Mouse (Mus musculus): Measurements from ENCODE around the gene Slc35a2.
A peak's percentile ranks its signal among the peaks of the same experiment; 100 is the strongest.
"Not testable (repeated sequence)": the region's sequence is repeated elsewhere in the genome, so short reads cannot be mapped to it uniquely, and the experiment has no call there.

Gene Slc35a2

DNA sequence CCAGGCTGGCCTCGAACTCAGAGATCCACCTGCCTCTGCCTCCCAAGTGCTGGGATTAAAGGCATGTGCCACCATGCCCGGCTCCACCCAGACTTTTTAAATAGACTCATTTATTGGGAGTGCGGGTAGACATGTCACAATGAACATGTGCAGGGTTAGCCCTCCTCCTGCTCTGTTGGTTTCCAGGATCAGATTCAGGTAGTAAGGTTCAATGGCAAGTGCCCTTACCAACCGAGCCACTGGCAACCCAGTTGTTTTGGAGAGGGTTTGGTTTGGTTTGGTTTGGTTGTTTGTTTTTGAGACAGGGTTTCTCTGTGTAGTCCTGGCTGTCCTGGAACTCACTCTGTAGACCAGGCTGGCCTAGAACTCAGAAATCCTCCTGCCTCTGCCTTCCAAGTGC is 25.4 kb downstream of the Slc35a2 start, which contains the start of gene Gm10490:
Gene Gm10490, plus strand, starts transcription at position 301 of the 400 bp plus-strand sequence.
- not testable (repeated sequence) for DNase-seq

DNA sequence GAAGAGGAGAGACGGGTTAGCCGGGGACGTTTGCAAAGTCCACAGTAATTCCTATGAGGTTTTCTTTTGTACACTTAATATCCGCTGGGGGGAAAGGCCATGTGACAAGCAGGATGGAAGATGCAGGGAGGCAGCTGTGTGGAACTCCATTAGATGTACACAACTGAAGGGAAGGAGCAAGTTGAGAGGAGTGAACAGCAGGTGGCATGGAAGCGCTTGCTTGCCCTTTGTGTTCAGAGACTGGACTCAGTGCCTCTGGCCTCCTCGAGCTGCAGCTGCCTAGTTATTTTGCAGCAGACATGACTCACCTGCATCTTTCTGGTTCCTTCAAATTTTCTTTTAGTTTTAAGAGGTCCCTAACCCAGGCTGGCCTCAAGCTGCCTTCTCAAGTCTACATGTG is 26.6 kb downstream of the Slc35a2 start:
- no peak for DNase-seq

DNA sequence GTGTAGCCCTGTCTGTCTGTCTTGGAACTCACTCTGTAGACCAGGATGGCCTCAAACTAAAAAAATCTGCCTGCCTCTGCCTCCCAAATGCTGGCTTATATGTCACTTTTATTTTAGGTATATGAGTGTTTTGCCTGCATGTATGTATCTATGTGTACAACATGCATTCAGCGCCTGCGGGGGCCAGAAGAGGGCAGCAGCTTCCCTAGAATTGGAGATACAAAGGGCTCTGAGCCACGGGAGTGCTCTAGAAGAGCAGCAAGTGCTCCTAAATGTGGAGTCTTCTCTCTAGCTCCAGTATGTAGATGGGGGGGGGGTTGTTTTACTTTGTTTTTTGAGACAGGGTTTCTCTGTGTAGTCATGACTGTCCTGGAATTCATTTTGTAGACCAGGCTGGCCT is 31.8 kb downstream of the Slc35a2 start:
- DNase-seq: peak; percentile 28 to 52

DNA sequence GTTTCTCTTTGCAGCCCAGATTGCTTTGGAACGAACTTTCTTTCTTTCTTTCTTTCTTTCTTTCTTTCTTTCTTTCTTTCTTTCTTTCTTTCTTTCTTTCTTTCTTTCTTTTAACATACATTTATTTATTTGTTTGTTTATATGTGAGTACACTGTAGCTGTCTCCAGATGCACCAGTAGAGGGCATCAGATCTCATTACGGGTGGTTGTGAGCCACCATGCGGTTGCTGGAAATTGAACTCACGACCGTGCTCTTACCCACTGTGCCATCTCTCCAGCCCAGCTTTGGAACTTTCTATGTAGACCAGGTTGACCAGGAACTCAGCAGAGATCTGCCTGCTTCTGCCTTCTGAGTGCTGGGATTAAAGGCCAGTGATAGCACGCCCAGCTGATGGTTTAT is 34.1 kb downstream of the Slc35a2 start:
- DNase-seq: not testable (repeated sequence)

DNA sequence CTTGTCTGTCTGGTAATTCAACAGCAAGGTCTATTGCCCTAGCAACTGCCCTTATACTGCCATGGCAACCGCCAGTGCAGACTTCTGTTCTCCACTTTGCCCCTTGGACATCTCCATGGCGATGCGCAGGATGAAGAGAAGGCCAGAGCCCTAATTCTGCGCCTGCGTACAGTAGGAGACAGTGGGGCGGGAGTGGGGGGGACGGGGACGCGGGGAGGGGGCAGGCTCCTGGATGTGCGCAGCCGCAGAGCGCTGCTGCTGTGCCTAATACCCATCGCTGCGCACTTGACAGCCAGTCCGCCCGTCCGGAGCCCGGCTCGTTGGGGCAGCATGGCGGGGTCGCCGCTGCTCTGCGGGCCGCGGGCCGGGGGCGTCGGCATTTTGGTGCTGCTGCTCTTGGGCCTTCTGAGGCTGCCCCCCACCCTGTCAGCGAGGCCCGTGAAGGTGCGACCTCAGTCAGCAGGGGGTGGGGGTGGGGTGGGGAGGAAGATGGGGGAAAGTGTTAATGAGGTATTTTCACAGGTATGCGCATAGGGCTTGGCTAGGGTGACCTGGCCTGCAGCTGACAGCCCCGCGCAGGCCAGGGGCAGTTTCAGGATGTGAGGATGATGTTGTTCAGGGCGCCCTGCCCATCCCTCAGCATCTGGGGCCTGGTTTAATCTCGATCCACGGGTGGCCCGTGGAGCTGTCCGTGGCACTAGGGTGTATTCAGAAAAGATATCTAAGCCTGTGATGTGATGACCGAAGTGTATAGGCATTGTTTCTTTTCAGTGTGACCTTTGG is 36.0 kb downstream of the Slc35a2 start, which contains the start of gene Pcsk1n:
Gene Pcsk1n, plus strand, starts transcription at position 222 of the 783 bp plus-strand sequence.
- no peak for DNase-seq

DNA sequence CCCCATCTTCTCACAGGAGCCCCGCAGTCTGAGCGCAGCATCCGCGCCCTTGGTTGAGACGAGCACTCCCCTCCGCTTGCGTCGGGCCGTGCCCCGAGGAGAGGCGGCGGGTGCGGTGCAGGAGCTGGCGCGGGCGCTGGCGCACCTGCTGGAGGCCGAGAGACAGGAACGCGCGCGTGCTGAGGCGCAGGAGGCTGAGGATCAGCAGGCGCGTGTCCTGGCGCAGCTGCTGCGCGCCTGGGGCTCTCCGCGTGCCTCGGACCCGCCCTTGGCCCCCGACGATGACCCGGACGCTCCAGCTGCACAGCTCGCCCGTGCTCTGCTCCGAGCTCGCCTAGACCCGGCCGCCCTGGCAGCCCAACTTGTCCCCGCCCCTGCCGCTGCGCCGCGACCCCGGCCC is 38.2 kb downstream of the Slc35a2 start:
- DNase-seq: no peak

DNA sequence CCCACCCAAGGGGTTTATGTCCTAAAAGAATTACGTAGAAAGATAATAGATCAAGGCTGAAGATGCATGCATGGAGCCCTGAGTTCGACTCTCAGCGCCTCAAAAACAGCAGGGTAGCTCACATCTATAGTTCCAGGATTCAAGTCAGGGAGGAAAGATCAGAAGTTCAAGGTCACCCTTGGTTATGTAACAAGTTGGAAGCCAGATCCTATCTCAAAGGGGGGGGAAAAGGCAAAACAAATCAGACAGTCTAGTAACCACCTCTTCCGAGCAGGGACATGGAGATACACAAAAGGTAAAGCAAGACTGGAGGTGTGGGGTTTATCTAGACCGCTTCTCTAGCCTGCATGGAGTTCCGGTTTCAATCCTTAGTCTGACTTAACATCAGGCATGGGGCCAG is 42.4 kb downstream of the Slc35a2 start:
- DNase-seq: no peak

DNA sequence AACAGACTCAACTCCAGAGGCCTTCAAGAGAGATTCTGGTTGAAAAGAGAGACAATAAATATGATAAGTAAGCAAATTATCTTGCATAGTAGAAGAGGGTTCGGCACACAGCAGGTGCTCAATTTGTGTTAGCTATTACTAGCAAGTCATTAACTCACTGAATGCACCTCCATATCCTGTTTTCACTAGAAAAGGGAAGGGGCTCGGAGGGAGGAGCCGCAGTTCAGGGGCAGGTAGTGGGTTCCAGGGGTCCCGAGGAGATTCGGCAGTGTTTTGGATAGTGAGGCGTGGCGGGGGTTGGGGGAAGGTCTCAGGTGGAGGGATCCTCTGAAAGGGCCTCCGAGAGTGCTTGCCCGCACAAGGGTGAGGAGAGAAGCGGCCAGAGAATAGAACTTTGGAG is 43.3 kb downstream of the Slc35a2 start:
- no peak for DNase-seq

DNA sequence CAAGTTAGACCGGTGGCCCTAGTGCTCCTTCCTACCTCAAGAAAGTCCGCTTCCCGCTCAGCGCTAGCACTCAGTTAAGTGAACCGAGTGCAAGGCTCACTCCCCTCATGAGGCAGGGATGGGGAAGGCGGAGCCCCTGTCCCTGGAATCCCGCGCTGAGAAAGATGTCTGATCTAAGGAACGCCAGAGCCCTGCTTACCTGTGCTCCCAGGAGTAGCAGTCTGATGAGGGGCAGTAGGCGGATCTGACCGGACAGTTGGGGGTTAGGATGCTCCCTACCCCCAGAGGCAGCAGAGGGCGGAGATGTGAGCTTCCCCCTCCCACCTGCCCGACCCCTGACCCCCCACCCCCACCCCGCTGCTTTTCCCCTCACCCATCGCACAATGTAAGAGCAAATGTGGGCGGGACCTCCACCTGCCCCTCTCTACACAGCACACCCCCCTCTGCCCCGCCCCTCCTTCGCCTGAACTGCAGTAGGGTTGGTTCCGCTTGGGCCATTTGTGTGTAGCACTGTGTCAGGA is 44.5 kb downstream of the Slc35a2 start, which contains the start of gene Eras:
Gene Eras, minus strand, starts transcription at position 338 of the 521 bp plus-strand sequence.
- no peak for DNase-seq

DNA sequence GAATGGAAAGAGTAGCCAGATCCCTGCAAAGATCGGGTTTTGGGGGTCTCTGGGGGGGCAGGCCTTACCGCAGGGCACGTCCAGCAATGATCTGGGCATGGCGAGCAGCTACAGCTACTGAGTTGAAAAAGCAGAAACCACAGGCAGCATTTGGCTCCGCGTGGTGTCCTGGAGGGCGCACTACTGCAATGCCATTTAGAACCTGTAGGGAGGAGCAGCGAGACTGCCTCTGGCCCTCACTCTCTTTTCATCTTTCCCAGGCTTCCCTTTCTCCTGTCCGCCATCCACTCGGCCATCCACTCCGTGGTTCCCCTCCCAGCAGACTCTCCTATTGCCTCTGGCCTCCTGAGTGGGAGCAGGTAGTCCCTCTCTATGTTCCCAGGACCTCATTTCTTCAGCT is 53.0 kb downstream of the Slc35a2 start:
- DNase-seq: no peak

DNA sequence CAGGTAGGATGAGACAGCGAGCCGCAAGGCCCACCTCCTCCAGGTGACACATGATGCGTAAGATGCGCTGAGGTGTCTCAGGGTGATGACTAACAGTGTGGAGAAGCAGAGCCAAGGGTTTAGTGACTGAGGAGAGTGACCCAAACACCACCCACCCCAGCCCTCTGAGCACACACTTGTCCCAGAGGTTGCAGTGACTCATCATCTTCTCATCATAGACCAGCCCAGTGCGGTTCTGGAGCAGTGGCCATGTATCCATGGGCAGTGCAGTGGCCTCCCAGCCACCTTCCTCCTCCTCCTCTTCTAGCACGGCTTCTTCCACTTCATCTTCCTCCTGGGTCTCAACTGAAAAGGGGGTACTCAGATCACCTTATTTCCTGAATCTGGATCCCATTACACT is 53.8 kb downstream of the Slc35a2 start:
- DNase-seq: no peak

Data from thymus, postnatal 36 days (tissue).